In the genomic region with DNA sequence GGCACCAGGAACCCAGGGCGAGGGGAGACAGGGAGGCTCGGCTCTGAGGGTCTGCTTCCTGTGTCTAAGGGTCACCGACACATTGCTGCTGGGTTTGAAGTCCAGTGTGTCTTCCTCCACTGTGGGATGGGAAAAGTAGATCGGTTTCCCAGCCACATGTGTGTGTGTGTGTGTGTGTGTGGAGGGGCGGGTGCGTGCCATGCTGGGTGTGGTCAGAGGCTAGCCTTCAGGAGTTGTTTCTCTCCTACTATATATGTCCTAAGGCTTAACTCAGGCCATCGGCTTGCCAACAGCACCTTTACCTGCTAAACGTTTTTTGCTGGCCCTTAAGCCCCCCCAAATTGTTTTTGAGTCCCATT, we compare ENCODE assay signal across 12 mouse cellular contexts. TPM values are rescaled to one million over a fixed set of nuclear protein-coding genes. Genes with fewer than 3 reads are reported as not detected.
A peak's percentile ranks its signal among the peaks of the same experiment; 100 is the strongest.
DNase-seq lines count a peak whose midpoint lies in the region; ATAC-seq and TF ChIP-seq lines count a peak whose summit lies in the region.
"Had no signal": no experiment of that assay in that cellular context is flagged by ENCODE, and none has a peak within 500 bp of the region (broad histone marks: within the 10 kb centered on the region; RNA-seq: fewer than 3 reads in every experiment).

No protein-coding gene starts in this region.

- H3K4me2 ChIP-seq in forebrain, postnatal 0 days (ENCODE audit: low read depth) = no peak overlapping the region
- peak overlapping the region; percentile 23 for H3K4me2 ChIP-seq in intestine, embryonic 16.5 days (ENCODE audit: low read depth, low read length)

- no peak overlapping the region for H3K4me3 ChIP-seq in forebrain, embryonic 10.5 days
- no peak overlapping the region for H3K4me3 ChIP-seq in forebrain, postnatal 0 days (ENCODE audit: low read depth, low read length)
- H3K4me3 ChIP-seq in bone marrow, adult 2 months (replicated peaks; ENCODE audit: control insufficient read depth, low read depth, low read length) = peak overlapping the region; percentile 39
- H3K4me3 ChIP-seq in intestine, embryonic 16.5 days (ENCODE audit: low read length) = peak overlapping the region; percentile 25
- no peak overlapping the region for H3K4me3 ChIP-seq in macrophage (ENCODE audit: inconsistent target)

- H3K79me2 ChIP-seq in macrophage (ENCODE audit: inconsistent target) = no peaks in the 10 kb centered on the region

- DNase-seq in forebrain, embryonic 10.5 days (ENCODE audit: extremely low spot score, low spot score) = no peak
- DNase-seq in forebrain, postnatal 0 days = no peak
- DNase-seq in natural killer cell, adult 2 months (ENCODE audit: low spot score in 2 of 2) = no peak
- DNase-seq in cerebellum, adult 9-10 months = no peak
- DNase-seq: cerebellum, postnatal 14 days; left cerebral cortex, postnatal 4 days; lung, postnatal 10 days; thymus, adult 18-20 months had no signal

- peaks cover 61% of the 10 kb centered on the region for H3K36me3 ChIP-seq in forebrain, embryonic 10.5 days (replicated peaks)
- H3K36me3 ChIP-seq in forebrain, postnatal 0 days (ENCODE audit: insufficient read depth) = peaks cover 41% of the 10 kb centered on the region
- peaks cover 7% of the 10 kb centered on the region; the same call in 1 of the 2 replicates for H3K36me3 ChIP-seq in intestine, embryonic 16.5 days (ENCODE audit: control insufficient read depth, insufficient read depth, low read length)
- peaks cover 32% of the 10 kb centered on the region; the same call in 1 of the 2 replicates for H3K36me3 ChIP-seq in macrophage (ENCODE audit: inconsistent target)

- no peaks in the 10 kb centered on the region for H3K27me3 ChIP-seq in forebrain, embryonic 10.5 days (ENCODE audit: poor library complexity, severe bottlenecking)
- H3K27me3 ChIP-seq in forebrain, postnatal 0 days (ENCODE audit: insufficient read depth, low read length) = no peaks in the 10 kb centered on the region
- no peaks in the 10 kb centered on the region for H3K27me3 ChIP-seq in intestine, embryonic 16.5 days (replicated peaks; ENCODE audit: control insufficient read depth, insufficient read depth, low read length)

- H3K9me3 ChIP-seq in forebrain, embryonic 10.5 days = no peaks in the 10 kb centered on the region
- H3K9me3 ChIP-seq in forebrain, postnatal 0 days (ENCODE audit: low read length) = no peaks in the 10 kb centered on the region
- H3K9me3 ChIP-seq in intestine, embryonic 16.5 days (ENCODE audit: control insufficient read depth, low read length) = no peaks in the 10 kb centered on the region

- peak overlapping the region; percentile 67 for H3K27ac ChIP-seq in forebrain, embryonic 10.5 days
- no peak overlapping the region for H3K27ac ChIP-seq in forebrain, postnatal 0 days (ENCODE audit: low read depth, low read length)
- peak overlapping the region; percentile 81 for H3K27ac ChIP-seq in bone marrow, adult 2 months (ENCODE audit: control insufficient read depth, insufficient read depth, low read depth, low read length, poor library complexity)
- H3K27ac ChIP-seq in intestine, embryonic 16.5 days (ENCODE audit: low read length) = peak overlapping the region; percentile 96
- peak overlapping the region; percentile 58 for H3K27ac ChIP-seq in macrophage

- H3K4me1 ChIP-seq in forebrain, embryonic 10.5 days = peaks cover 13% of the 10 kb centered on the region
- no peaks in the 10 kb centered on the region for H3K4me1 ChIP-seq in forebrain, postnatal 0 days (ENCODE audit: insufficient read depth)
- H3K4me1 ChIP-seq in bone marrow, adult 2 months (ENCODE audit: control insufficient read depth, insufficient read depth, low read length) = peaks cover 3% of the 10 kb centered on the region; the same call in 1 of the 2 replicates
- H3K4me1 ChIP-seq in intestine, embryonic 16.5 days (ENCODE audit: control insufficient read depth, insufficient read depth, low read length) = peaks cover 12% of the 10 kb centered on the region; the same call in 1 of the 2 replicates

- no peak overlapping the region for H3K9ac ChIP-seq in forebrain, postnatal 0 days
- peak overlapping the region; percentile 46; the same call in 1 of the 2 replicates for H3K9ac ChIP-seq in intestine, embryonic 16.5 days (ENCODE audit: low read depth, low read length)

- ATAC-seq in forebrain, postnatal 0 days = no peak
- ATAC-seq in intestine, embryonic 16.5 days = peak; percentile 68
- no peak for ATAC-seq in inflammation-experienced regulatory T-cells, adult 6 months

- no peak for TF ChIP-seq POLR2A in bone marrow, adult 2 months (IDR thresholded peaks at IDR 0.05; ENCODE audit: borderline replicate concordance, control insufficient read depth, low read depth, low read length)

- no peak for TF ChIP-seq CTCF in forebrain, postnatal 0 days (IDR thresholded peaks at IDR 0.05; ENCODE audit: low read depth)
- TF ChIP-seq CTCF in bone marrow, adult 2 months (IDR thresholded peaks at IDR 0.05; ENCODE audit: control insufficient read depth, insufficient read depth, low read length) = no peak

- WGBS in forebrain, embryonic 10.5 days = 65% methylated on average over 8 of the region's 8 CpGs
- WGBS in forebrain, postnatal 0 days = 75% methylated on average over 8 of the region's 8 CpGs
- WGBS in bone marrow, adult 2 months = 9% methylated on average over 8 of the region's 8 CpGs
- WGBS in intestine, embryonic 16.5 days = 45% methylated on average over 8 of the region's 8 CpGs
- WGBS in macrophage (ENCODE audit: missing documents) = 10% methylated on average over 8 of the region's 8 CpGs

RNA-seq across cellular contexts. Expression of a gene that starts 35.0 kb away (rescaled TPM):
- 13.4 and 13.5 TPM in 2 replicates for polyA plus RNA-seq in forebrain, embryonic 10.5 days (2016; fragmentation: Nextera tagmentation; extraction: Ambion mirVana)
- total RNA-seq in forebrain, postnatal 0 days (2014; rRNA removed) = 41.0 and 47.9 TPM in 2 replicates
- 31.3 and 32.8 TPM in 2 replicates for polyA plus RNA-seq in forebrain, postnatal 0 days (2015; fragmentation: Nextera tagmentation; extraction: Ambion mirVana)
- polyA plus RNA-seq in bone marrow, adult 2 months (2011; ENCODE audit: insufficient read depth, insufficient read length, low replicate concordance, missing spikeins) = 4.3 and 12.3 TPM in 2 replicates
- polyA plus RNA-seq in intestine, embryonic 16.5 days (2015; fragmentation: Nextera tagmentation; extraction: Ambion mirVana) = 23.7 and 25.0 TPM in 2 replicates
- 10 to 100 TPM in 14 of 26 experiments, 1 to 10 TPM in 12; 3.4 to 23.0 (median 10.2) TPM for total RNA-seq in macrophage (2018; cell fraction: chromatin; rRNA removed)
- total RNA-seq in macrophage (2018; cell fraction: cytosol; rRNA removed) = 10 to 100 TPM in 14 of 26 experiments, 1 to 10 TPM in 12; 6.6 to 13.8 (median 10.0) TPM
- total RNA-seq in macrophage (2018; cell fraction: nucleus; rRNA removed) = 10 to 100 TPM in 22 of 26 experiments, 1 to 10 TPM in 4; 7.1 to 31.1 (median 15.7) TPM
- 7.2 to 11.2 TPM (median 8.8 TPM) in 3 replicates for polyA plus RNA-seq in macrophage (2018)
- polyA plus RNA-seq in inflammation-experienced regulatory T-cells, adult 6 months (2017; shearing (Covaris generic)) = 10 to 100 TPM; 16.4 to 25.1 (median 22.3) TPM

RNA-seq across cellular contexts. Expression of a gene that starts 41.9 kb away (rescaled TPM):
- 5.0 TPM in 2 replicates for polyA plus RNA-seq in forebrain, embryonic 10.5 days (2016; fragmentation: Nextera tagmentation; extraction: Ambion mirVana)
- 15.2 and 22.8 TPM in 2 replicates for total RNA-seq in forebrain, postnatal 0 days (2014; rRNA removed)
- polyA plus RNA-seq in forebrain, postnatal 0 days (2015; fragmentation: Nextera tagmentation; extraction: Ambion mirVana) = 0.92 and 2.1 TPM in 2 replicates
- polyA plus RNA-seq in bone marrow, adult 2 months (2011; ENCODE audit: insufficient read depth, insufficient read length, low replicate concordance, missing spikeins) = 5.5 and 12.0 TPM in 2 replicates
- polyA plus RNA-seq in intestine, embryonic 16.5 days (2015; fragmentation: Nextera tagmentation; extraction: Ambion mirVana) = 1.8 and 2.0 TPM in 2 replicates
- 100 to 1,000 TPM in 1 of 26 experiments, 10 to 100 TPM in 25; 14.5 to 104 (median 51.2) TPM for total RNA-seq in macrophage (2018; cell fraction: chromatin; rRNA removed)
- 10 to 100 TPM in 25 of 26 experiments, 1 to 10 TPM in 1; 9.5 to 42.1 (median 20.2) TPM for total RNA-seq in macrophage (2018; cell fraction: cytosol; rRNA removed)
- 10 to 100 TPM; 15.2 to 83.8 (median 34.3) TPM for total RNA-seq in macrophage (2018; cell fraction: nucleus; rRNA removed)
- polyA plus RNA-seq in macrophage (2018) = 11.1 to 27.1 TPM (median 17.9 TPM) in 3 replicates
- 10 to 100 TPM in 2 of 3 experiments, 1 to 10 TPM in 1; 5.3 to 12.1 (median 11.6) TPM for polyA plus RNA-seq in inflammation-experienced regulatory T-cells, adult 6 months (2017; shearing (Covaris generic))

Comparison
In these comparisons a context has a peak if more than half of its experiments do, and no peak if none do; other contexts are left out.
1. H3K4me3 ChIP-seq: peak in bone marrow, adult 2 months (single experiment) and intestine, embryonic 16.5 days (single experiment); none in forebrain, embryonic 10.5 days (single experiment), forebrain, postnatal 0 days (single experiment) and macrophage (single experiment).